Mouse (Mus musculus) fat pad, adult 2 months (tissue): Measurements from ENCODE around the gene Gm21913.
"Not testable (repeated sequence)": the region's sequence is repeated elsewhere in the genome, so short reads cannot be mapped to it uniquely, and the experiment has no call there.

ENCODE experiments used
- DNase-seq: peaks from one replicate; pipeline ENCODE4 v3.0.0-alpha.2; 2011; ENCODE audit warnings: low read depth, low spot score; ENCODE audit errors: extremely low read depth

Gm21913 gene

GRCm38 (mm10) chrY:74623596-74623995, at the start of gene Gm21913:
Gm21913 (plus strand) TSS chrY:74623896.
- DNase-seq = not testable (repeated sequence)
